Mouse (Mus musculus): Measurements from ENCODE around the gene Eif3g.

- TF ChIP-seq HCFC1 (IDR thresholded peaks at IDR 0.05; ENCODE audit: low read depth, low read length) (no peak), CHD1 (IDR thresholded peaks at IDR 0.05; ENCODE audit: low read depth, low read length) (no peak), CHD2 (IDR thresholded peaks at IDR 0.05; ENCODE audit: low read length) (no peak), CTCF (IDR thresholded peaks at IDR 0.05 in 2 of 3, conservative IDR thresholded peaks at IDR 0.05 in 1 of 3; ENCODE audit: control insufficient read depth in 1 of 3, insufficient read depth in 1 of 3, low read depth in 2 of 3, low read length in 3 of 3, poor library complexity in 1 of 3, severe bottlenecking in 1 of 3) (no peak), MYC (IDR thresholded peaks at IDR 0.05; ENCODE audit: low read depth, low read length) (no peak), SMC3 (IDR thresholded peaks at IDR 0.05; ENCODE audit: low read depth, low read length) (no peak), POLR2A (IDR thresholded peaks at IDR 0.05; ENCODE audit: control insufficient read depth in 1 of 2, insufficient read depth in 1 of 2, low read depth in 1 of 2, low read length in 2 of 2, poor library complexity in 1 of 2) (no peak), ZKSCAN1 (IDR thresholded peaks at IDR 0.05; ENCODE audit: low read depth, low read length) (no peak), GATA1 (IDR thresholded peaks at IDR 0.05; ENCODE audit: low read depth, low read length) (no peak)
Observed at GRCm38 (mm10) chr9:20887191-20887590, 11.2 kb downstream of the Eif3g start.

Measured in MEL (cell line).